Comparison of ENCODE assay signal across 17 mouse cellular contexts in genomic region chr10:100263447-100263846, GRCm38 (mm10).
"Had no signal": no experiment of that assay in that cellular context is flagged by ENCODE, and none has a peak within 500 bp of the region (broad histone marks: within the 10 kb centered on the region; RNA-seq: fewer than 3 reads in every experiment).

No protein-coding gene starts in this region.

- ATAC-seq: liver, embryonic 12.5 days; liver, postnatal 0 days; lung, postnatal 0 days; midbrain, embryonic 13.5 days; midbrain, embryonic 15.5 days; midbrain, embryonic 16.5 days had no signal

- DNase-seq: left cerebral cortex, postnatal 4 days; liver; liver, embryonic 13.5 days; liver, postnatal 0 days; lung, adult 18-20 months; lung, adult 2 months; lung, embryonic 14.5 days; lung, postnatal 10 days; lung, postnatal 14 days; lung, postnatal 36 days; lung, postnatal 4 days; midbrain, embryonic 14.5 days had no signal
